Mouse (Mus musculus) lung, embryonic 14.5 days (tissue): Measurements from ENCODE around the gene Map3k13. TPM values are rescaled to one million over a fixed set of nuclear protein-coding genes. Genes with fewer than 3 reads are reported as not detected.
A peak's percentile ranks its signal among the peaks of the same experiment; 100 is the strongest.
"Not testable (repeated sequence)": the region's sequence is repeated elsewhere in the genome, so short reads cannot be mapped to it uniquely, and the experiment has no call there.

Source experiments
- ATAC-seq: fragments of 200-750 bp; cut with Nextera tagmentation; 2 replicates; pipeline ENCODE4 v1.8.0; 2017; ENCODE audit warnings: mild to moderate bottlenecking, moderate TSS enrichment, moderate library complexity; ENCODE audit not compliant: insufficient read depth
- DNase-seq: peaks from one replicate; pipeline ENCODE4 v3.0.0-alpha.2; 2015
- H3K27ac ChIP-seq: fragments of 300-500 bp; sonication (generic); 2 replicates; pipeline ENCODE4 v1.5.1; 2014; ENCODE audit warnings: low read depth, mild to moderate bottlenecking, moderate library complexity
- H3K27me3 ChIP-seq: fragments of 300-500 bp; sonication (generic); 2 replicates; pipeline ENCODE4 v1.6.1; 2014; ENCODE audit warnings: low read length, control low read depth; ENCODE audit not compliant: insufficient read depth
- H3K36me3 ChIP-seq: fragments of 300-500 bp; sonication (generic); 2 replicates; pipeline ENCODE4 v1.6.1; 2014; ENCODE audit warnings: control low read depth; ENCODE audit not compliant: insufficient read depth
- H3K4me1 ChIP-seq: fragments of 300-500 bp; sonication (generic); 2 replicates; pipeline ENCODE4 v1.6.1; 2014; ENCODE audit warnings: antibody characterized with exemption, control low read depth; ENCODE audit not compliant: insufficient read depth
- H3K4me2 ChIP-seq: fragments of 300-500 bp; sonication (generic); 2 replicates; pipeline ENCODE4 v1.6.1; 2014; ENCODE audit warnings: mild to moderate bottlenecking
- H3K4me3 ChIP-seq: fragments of 300-500 bp; sonication (generic); 2 replicates; pipeline ENCODE4 v1.5.1; 2014; ENCODE audit warnings: low read depth, low read length
- H3K9ac ChIP-seq: fragments of 300-500 bp; sonication (generic); 2 replicates; pipeline ENCODE4 v1.6.1; 2014
- H3K9me3 ChIP-seq: fragments of 300-500 bp; sonication (generic); 2 replicates; pipeline ENCODE4 v1.6.1; 2016; ENCODE audit warnings: low read depth, low read length, control low read depth
- CTCF ChIP-seq: IDR thresholded peaks from 2 replicates; pipeline ENCODE4 v1.5.1; 2016; ENCODE audit warnings: antibody characterized with exemption, low read depth
- WGBS: fragments of 180-500 bp; shearing (Covaris S2); extraction: QIAGEN DNeasy Blood & Tissue Kit; methylation state at CpG from one replicate; pipeline ENCODE4 v1.1.7; 2014; 5-methylcytosine and 5-hydroxymethylcytosine counted together
- polyA plus RNA-seq: library from polyadenylated mRNA; unstranded; fragments of >200 nt; fragmentation: Nextera tagmentation; extraction: Ambion mirVana; gene quantifications from 2 replicates; pipeline ENCODE4 v1.2.1, GENCODE M21; 2014

Gene Map3k13
- polyA plus RNA-seq, 1 experiment from 2014 or later: 0.95 TPM

DNA sequence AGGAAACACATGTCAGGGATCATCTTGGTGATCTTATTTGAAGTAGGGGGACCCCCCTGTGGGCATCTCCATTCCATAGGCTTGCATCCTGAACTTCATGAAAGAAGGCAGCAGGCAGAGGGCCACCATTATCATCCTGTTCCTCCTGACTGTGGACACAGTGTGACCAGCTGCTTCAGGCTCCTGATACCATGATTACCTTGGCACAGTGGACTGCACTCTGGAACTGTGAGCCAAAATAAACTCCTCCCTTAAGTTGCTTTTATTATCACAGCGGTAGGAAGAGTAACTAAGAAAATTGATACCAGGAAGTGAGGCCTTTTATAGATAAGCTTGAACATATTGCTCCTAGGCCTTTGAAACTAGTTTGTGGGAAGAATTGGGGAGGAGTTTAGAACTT, 12.7 kb downstream of the Map3k13 start:
- H3K36me3 ChIP-seq: peaks cover 6% of the 10 kb centered on the region; the same call in 1 of the 2 replicates
- ATAC-seq: no peak
- H3K27ac ChIP-seq: no peak overlapping the region
- H3K4me1 ChIP-seq: no peaks in the 10 kb centered on the region
- no peak overlapping the region for H3K4me2 ChIP-seq
- H3K4me3 ChIP-seq: no peak overlapping the region
- no peak for DNase-seq
- H3K9me3 ChIP-seq: no peaks in the 10 kb centered on the region
- H3K27me3 ChIP-seq: no peaks in the 10 kb centered on the region
- no peak overlapping the region for H3K9ac ChIP-seq
- WGBS: 78% methylated on average over 1 of the region's 1 CpGs
- no peak for TF ChIP-seq CTCF

DNA sequence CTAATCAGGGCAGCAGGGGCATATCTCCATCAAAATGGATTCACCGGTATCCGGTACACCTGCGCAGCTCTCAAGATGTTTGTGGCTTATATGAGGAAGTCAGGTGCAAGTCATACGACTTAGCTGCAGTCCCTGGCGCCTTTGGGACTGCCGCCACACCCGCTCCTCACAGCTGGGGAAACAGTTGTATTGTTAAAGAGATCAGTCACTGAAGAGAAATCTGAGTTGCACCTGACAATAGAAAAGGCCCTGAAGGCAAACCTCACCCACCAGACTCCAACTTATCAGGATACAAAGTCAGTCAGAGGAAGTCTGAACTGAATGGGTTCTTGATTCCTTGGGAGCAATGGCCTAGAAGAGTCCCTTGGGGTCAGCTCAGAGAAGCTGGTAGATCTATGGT, 13.6 kb downstream of the Map3k13 start:
- H3K4me3 ChIP-seq, H3K9me3 ChIP-seq, H3K9ac ChIP-seq, H3K4me1 ChIP-seq, ATAC-seq, H3K4me2 ChIP-seq, H3K27ac ChIP-seq, DNase-seq, H3K36me3 ChIP-seq, H3K27me3 ChIP-seq: not testable (repeated sequence)
- WGBS: 84% methylated on average over 7 of the region's 7 CpGs

DNA sequence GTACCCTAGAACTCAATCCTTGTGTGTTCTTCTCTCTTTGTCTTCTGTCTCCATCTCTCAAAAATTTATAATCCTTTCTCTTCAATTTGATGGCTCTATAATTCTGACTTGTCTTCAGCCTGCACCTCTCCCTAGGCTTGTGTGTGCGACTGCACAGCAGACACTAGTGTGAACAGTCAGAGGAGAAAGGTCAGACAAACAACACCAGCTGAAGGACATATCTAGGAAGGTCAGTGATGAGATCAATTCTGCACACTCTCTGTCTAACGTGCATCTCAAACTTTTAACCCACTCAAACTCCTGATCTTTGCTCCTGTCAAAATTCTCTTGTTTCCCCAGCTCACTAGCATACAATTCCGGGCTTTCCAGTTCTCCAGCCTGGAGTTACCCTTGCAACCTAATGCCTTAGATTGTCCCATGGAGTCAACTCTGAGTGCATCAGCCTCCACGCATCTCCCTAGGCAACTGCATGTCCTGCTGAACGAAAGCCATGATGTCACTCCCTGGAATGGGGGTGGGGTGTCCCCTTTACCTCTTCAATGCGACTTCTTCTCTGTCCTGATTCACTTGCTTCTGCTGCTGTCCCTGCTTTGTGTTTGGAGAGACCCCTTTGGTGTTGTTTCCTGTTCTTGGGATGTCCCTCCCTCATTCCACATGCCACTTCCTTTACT, 19.2 kb downstream of the Map3k13 start:
- Histone ChIP-seq H3K4me2 (no peak overlapping the region), H3K9ac (no peak overlapping the region), H3K36me3 (peaks cover 6% of the 10 kb centered on the region; the same call in 1 of the 2 replicates), H3K27me3 (no peaks in the 10 kb centered on the region), H3K27ac (no peak overlapping the region), H3K4me1 (no peaks in the 10 kb centered on the region), H3K4me3 (no peak overlapping the region), H3K9me3 (no peaks in the 10 kb centered on the region)
- no peak for ATAC-seq
- DNase-seq: no peak
- WGBS: 53% methylated on average over 6 of the region's 6 CpGs
- no peak for TF ChIP-seq CTCF

DNA sequence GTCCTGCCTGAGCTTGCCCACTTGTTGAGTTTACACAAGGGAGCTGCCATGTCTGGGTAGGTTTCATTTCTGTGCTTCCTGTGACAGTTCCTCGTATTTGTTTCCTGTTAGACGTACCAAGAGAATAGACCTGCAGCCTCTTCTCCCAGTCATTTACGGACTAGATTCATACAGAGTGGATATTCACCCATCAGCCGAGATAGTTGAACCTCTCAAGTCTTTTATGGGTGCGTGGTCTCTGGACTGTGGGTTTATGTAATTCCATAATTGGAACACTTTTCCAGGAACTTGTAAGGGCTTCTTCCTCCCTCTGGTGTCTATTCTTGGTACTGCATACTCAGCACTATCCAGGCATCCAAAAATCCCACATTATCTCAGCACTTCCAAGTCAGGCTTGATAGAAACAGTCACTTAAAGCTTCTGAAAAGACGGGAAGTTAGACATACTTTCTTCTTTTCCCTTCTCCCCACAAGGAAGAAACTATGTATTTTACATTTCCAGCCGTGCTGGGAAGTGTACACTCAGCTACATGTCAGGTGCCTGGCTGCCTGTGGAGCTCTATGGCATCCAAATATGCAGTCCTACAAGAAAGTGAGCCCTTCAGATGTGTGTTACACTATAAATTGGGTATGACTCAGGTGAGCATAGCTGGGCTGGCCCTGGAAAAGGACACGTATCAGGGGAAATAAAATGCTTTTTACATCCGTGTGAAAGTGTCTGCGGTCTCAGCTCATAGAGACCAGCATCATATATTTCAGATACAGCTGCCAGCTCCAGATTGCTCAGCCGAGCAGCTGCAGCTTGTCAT, 20.9 kb downstream of the Map3k13 start:
- TF ChIP-seq CTCF: peak; percentile 88
- Histone ChIP-seq H3K4me3 (no peak overlapping the region), H3K27ac (no peak overlapping the region), H3K27me3 (no peaks in the 10 kb centered on the region), H3K4me1 (no peaks in the 10 kb centered on the region), H3K9ac (no peak overlapping the region), H3K4me2 (peak overlapping the region; percentile 33; the same call in 1 of the 2 replicates), H3K36me3 (no peaks in the 10 kb centered on the region), H3K9me3 (no peaks in the 10 kb centered on the region)
- peak; percentile 35; the same call in 1 of the 2 replicates for ATAC-seq
- WGBS: 55% methylated on average over 11 of the region's 11 CpGs
- peak; percentile 87 for DNase-seq

DNA sequence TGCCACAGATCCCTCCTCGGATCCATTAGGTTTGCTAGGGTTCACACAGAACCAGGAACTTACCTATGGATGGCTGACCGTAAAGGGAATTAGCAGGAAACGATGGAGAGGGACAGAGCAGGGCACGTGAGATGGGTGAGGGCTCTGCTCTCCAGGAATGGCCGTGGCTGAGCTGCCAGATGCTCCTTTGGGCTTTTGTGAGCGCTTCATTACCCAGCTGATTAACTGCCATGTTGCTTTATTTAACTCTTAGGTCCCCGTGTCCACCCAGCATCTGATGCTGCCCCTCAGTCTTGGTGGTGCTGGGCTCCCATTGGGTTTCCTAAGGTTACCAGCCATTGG, 21.5 kb downstream of the Map3k13 start:
- no peak overlapping the region for H3K4me2 ChIP-seq
- no peak overlapping the region for H3K4me3 ChIP-seq
- H3K27ac ChIP-seq: no peak overlapping the region
- DNase-seq: no peak
- ATAC-seq: no peak
- WGBS: 54% methylated on average over 7 of the region's 7 CpGs
- H3K27me3 ChIP-seq: no peaks in the 10 kb centered on the region
- H3K4me1 ChIP-seq: no peaks in the 10 kb centered on the region
- TF ChIP-seq CTCF: no peak
- no peak overlapping the region for H3K9ac ChIP-seq
- H3K9me3 ChIP-seq: no peaks in the 10 kb centered on the region
- no peaks in the 10 kb centered on the region for H3K36me3 ChIP-seq

DNA sequence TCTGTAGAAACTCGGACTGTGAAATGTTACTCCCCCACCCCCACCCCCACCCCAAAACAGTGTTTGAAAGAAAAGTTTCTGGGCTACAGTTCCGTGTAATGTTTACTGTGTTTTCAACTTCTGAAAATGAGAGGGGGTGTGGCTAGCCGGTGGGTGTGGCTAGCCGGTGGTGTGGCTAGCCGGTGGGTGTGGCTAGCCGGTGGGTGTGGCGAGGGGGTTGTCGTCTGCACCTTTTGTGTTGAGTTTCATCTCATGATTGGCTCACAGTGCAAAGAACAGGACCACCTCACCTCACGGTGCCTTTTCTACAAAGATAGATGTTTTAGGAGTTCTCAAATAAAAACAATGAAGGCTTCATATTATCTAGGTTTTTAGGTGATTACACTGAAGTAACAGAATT, 24.0 kb downstream of the Map3k13 start:
- no peak overlapping the region for H3K9ac ChIP-seq
- TF ChIP-seq CTCF: no peak
- no peaks in the 10 kb centered on the region for H3K27me3 ChIP-seq
- 31% methylated on average over 9 of the region's 9 CpGs for WGBS
- H3K36me3 ChIP-seq: no peaks in the 10 kb centered on the region
- H3K4me3 ChIP-seq: no peak overlapping the region
- H3K27ac ChIP-seq: no peak overlapping the region
- H3K4me2 ChIP-seq: no peak overlapping the region
- no peaks in the 10 kb centered on the region for H3K4me1 ChIP-seq
- H3K9me3 ChIP-seq: no peaks in the 10 kb centered on the region
- ATAC-seq (0 out of 2 replicates have a peak, but pooled peaks have one; percentile 17), DNase-seq (peak; percentile 55)

DNA sequence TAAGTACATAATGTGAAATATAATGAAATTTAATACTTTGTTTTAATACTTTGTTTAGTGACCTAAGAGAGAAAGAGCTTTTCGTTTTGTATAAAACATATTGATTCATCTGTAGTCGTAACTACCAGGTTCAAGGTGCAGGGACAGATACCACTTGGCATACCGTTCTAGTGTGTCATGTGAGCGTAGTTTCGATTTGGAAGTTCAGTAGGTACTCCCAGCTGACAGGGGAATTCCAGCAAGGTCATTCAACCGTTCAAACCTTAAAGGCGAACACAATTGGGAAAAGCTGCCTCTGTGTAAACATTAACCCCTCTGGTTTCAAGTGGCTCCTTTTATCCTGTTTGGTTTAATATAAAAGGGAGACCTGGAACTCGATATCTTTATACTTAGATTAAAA, 24.5 kb downstream of the Map3k13 start:
- WGBS: 48% methylated on average over 8 of the region's 8 CpGs
- H3K4me3 ChIP-seq: no peak overlapping the region
- no peak overlapping the region for H3K4me2 ChIP-seq
- H3K36me3 ChIP-seq: no peaks in the 10 kb centered on the region
- H3K9me3 ChIP-seq: no peaks in the 10 kb centered on the region
- DNase-seq (peak; percentile 25), ATAC-seq (no peak)
- TF ChIP-seq CTCF: no peak
- H3K27me3 ChIP-seq: no peaks in the 10 kb centered on the region
- no peak overlapping the region for H3K27ac ChIP-seq
- no peaks in the 10 kb centered on the region for H3K4me1 ChIP-seq
- no peak overlapping the region for H3K9ac ChIP-seq
